Mouse (Mus musculus) MEL (cell line): ENCODE data around the gene Syt2. TPM values are rescaled to one million over a fixed set of nuclear protein-coding genes. Genes with fewer than 3 reads are reported as not detected.

ENCODE experiments used
- DNase-seq: peaks from one replicate; pipeline ENCODE4 v3.0.0; 2011; ENCODE audit warnings: low read depth, low spot score
- H3K27ac ChIP-seq: 2 replicates; pipeline ENCODE4 v1.5.1; 2012; ENCODE audit warnings: low read depth, mild to moderate bottlenecking, control low read depth, low read length, moderate library complexity; ENCODE audit not compliant: control insufficient read depth
- H3K27me3 ChIP-seq, 2 experiments: fragments of 150-350 bp in 1 of 2; sonication (generic) in 1 of 2; 2 replicates each; pipeline ENCODE4 v1.6.1; 2012; ENCODE audit warnings: low read length in 2 of 2, mild to moderate bottlenecking in 2 of 2, improper control_type of control experiment in 1 of 2, moderate library complexity in 1 of 2; ENCODE audit not compliant: insufficient read depth in 2 of 2, control insufficient read depth in 1 of 2
- H3K36me3 ChIP-seq, 2 experiments: 2 replicates each; pipeline ENCODE4 v1.6.1; 2012 to 2014; ENCODE audit warnings: low read length in 2 of 2, improper control_type of control experiment in 1 of 2, inconsistent platforms in 1 of 2, mild to moderate bottlenecking in 1 of 2; ENCODE audit not compliant: insufficient read depth in 2 of 2, control insufficient read depth in 1 of 2
- H3K4me1 ChIP-seq, 2 experiments: fragments of 150-350 bp in 1 of 2; sonication (generic) in 1 of 2; 2 replicates each; pipeline ENCODE4 v1.6.1; 2012; ENCODE audit warnings: low read length in 2 of 2, improper control_type of control experiment in 1 of 2, mild to moderate bottlenecking in 1 of 2; ENCODE audit not compliant: insufficient read depth in 2 of 2, control insufficient read depth in 1 of 2
- H3K4me3 ChIP-seq, 2 experiments: fragments of 150-350 bp in 1 of 2; sonication (generic) in 1 of 2; 2 replicates each; pipeline ENCODE4 v1.5.1; 2012; ENCODE audit warnings: low read depth in 2 of 2, low read length in 2 of 2, mild to moderate bottlenecking in 2 of 2, moderate library complexity in 2 of 2, control low read depth in 1 of 2, improper control_type of control experiment in 1 of 2; ENCODE audit not compliant: control insufficient read depth in 1 of 2, insufficient read depth in 1 of 2
- H3K79me2 ChIP-seq: 2 replicates; pipeline ENCODE4 v1.6.1; 2012; ENCODE audit warnings: mild to moderate bottlenecking, low read length, moderate library complexity; ENCODE audit not compliant: control insufficient read depth, poor library complexity, insufficient read depth
- H3K9ac ChIP-seq: 2 replicates; pipeline ENCODE4 v1.6.1; 2012; ENCODE audit warnings: low read depth, mild to moderate bottlenecking, control low read depth, low read length, moderate library complexity; ENCODE audit not compliant: control insufficient read depth, poor library complexity, severe bottlenecking
- H3K9me3 ChIP-seq: fragments of 150-350 bp; sonication (generic); replicated peaks from 2 replicates; pipeline ENCODE4 v1.6.1; 2012; ENCODE audit warnings: mild to moderate bottlenecking, low read length, improper control_type of control experiment, moderate library complexity; ENCODE audit not compliant: insufficient read depth
- BHLHE40 ChIP-seq: IDR thresholded peaks from 2 replicates; pipeline ENCODE4 v1.6.1; 2012; ENCODE audit warnings: low read depth, mild to moderate bottlenecking, inconsistent platforms, low read length, improper control_type of control experiment, borderline replicate concordance
- CHD1 ChIP-seq: IDR thresholded peaks from 2 replicates; pipeline ENCODE4 v1.6.1; 2012; ENCODE audit warnings: low read depth, mild to moderate bottlenecking, inconsistent platforms, low read length, improper control_type of control experiment
- CHD2 ChIP-seq: IDR thresholded peaks from 2 replicates; pipeline ENCODE4 v1.6.1; 2011; ENCODE audit warnings: low read length, improper control_type of control experiment
- CTCF ChIP-seq, 3 experiments: IDR thresholded peaks in 2 of 3; conservative IDR thresholded peaks in 1 of 3; 2 replicates each; pipeline ENCODE4 v1.5.1; 2011 to 2012; ENCODE audit warnings: low read length in 3 of 3, low read depth in 2 of 3, mild to moderate bottlenecking in 2 of 3, improper control_type of control experiment in 1 of 3, inconsistent platforms in 1 of 3, mixed read lengths in 1 of 3, moderate library complexity in 1 of 3; ENCODE audit not compliant: control insufficient read depth in 1 of 3, insufficient read depth in 1 of 3, poor library complexity in 1 of 3, severe bottlenecking in 1 of 3
- E2F4 ChIP-seq: IDR thresholded peaks from 2 replicates; pipeline ENCODE4 v1.6.1; 2011; ENCODE audit warnings: low read depth, low read length, improper control_type of control experiment, borderline replicate concordance
- EP300 ChIP-seq, 2 experiments: IDR thresholded peaks; 2 replicates each; pipeline ENCODE4 v1.6.1; 2011; ENCODE audit warnings: improper control_type of control experiment in 2 of 2, low read length in 2 of 2, low read depth in 1 of 2, mild to moderate bottlenecking in 1 of 2
- KAT2A ChIP-seq: conservative IDR thresholded peaks from 2 replicates; pipeline ENCODE4 v1.6.1; 2012; ENCODE audit warnings: low read depth, low read length, improper control_type of control experiment, inconsistent platforms
- MAZ ChIP-seq: IDR thresholded peaks from 2 replicates; pipeline ENCODE4 v1.6.1; 2012; ENCODE audit warnings: low read depth, mild to moderate bottlenecking, inconsistent platforms, low read length, improper control_type of control experiment
- MEF2A ChIP-seq: IDR thresholded peaks from 2 replicates; pipeline ENCODE4 v1.6.1; 2014; ENCODE audit warnings: low read depth, mild to moderate bottlenecking, inconsistent platforms, low read length, improper control_type of control experiment; ENCODE audit not compliant: poor library complexity, insufficient replicate concordance, severe bottlenecking; ENCODE audit errors: extremely low read depth
- MXI1 ChIP-seq: IDR thresholded peaks from 2 replicates; pipeline ENCODE4 v1.6.1; 2011; ENCODE audit warnings: mild to moderate bottlenecking, low read depth, low read length, improper control_type of control experiment
- MYB ChIP-seq: IDR thresholded peaks from 2 replicates; pipeline ENCODE4 v1.6.1; 2011; ENCODE audit warnings: mild to moderate bottlenecking, low read depth, low read length, improper control_type of control experiment
- NRF1 ChIP-seq: IDR thresholded peaks from 2 replicates; pipeline ENCODE4 v1.6.1; 2014; ENCODE audit warnings: low read depth, mild to moderate bottlenecking, inconsistent platforms, low read length, improper control_type of control experiment, moderate library complexity; ENCODE audit not compliant: poor library complexity, insufficient read depth, severe bottlenecking
- POLR2AphosphoS5 ChIP-seq: IDR thresholded peaks from 2 replicates; pipeline ENCODE4 v1.6.1; 2012; ENCODE audit warnings: low read depth, borderline replicate concordance, mild to moderate bottlenecking, inconsistent platforms, low read length, moderate library complexity, mixed read lengths
- RAD21 ChIP-seq: IDR thresholded peaks from 2 replicates; pipeline ENCODE4 v1.6.1; 2011; ENCODE audit warnings: mild to moderate bottlenecking, low read depth, low read length, improper control_type of control experiment
- RCOR1 ChIP-seq: IDR thresholded peaks from 2 replicates; pipeline ENCODE4 v1.6.1; 2012; ENCODE audit warnings: low read depth, mild to moderate bottlenecking, inconsistent platforms, low read length, improper control_type of control experiment
- SMC3 ChIP-seq: IDR thresholded peaks from 2 replicates; pipeline ENCODE4 v1.6.1; 2011; ENCODE audit warnings: low read depth, low read length, improper control_type of control experiment
- TBP ChIP-seq: IDR thresholded peaks from 2 replicates; pipeline ENCODE4 v1.8.0; 2011; ENCODE audit warnings: low read depth, low read length, improper control_type of control experiment
- TCF12 ChIP-seq: IDR thresholded peaks from 2 replicates; pipeline ENCODE4 v1.6.1; 2014; ENCODE audit warnings: low read depth, mild to moderate bottlenecking, inconsistent platforms, low read length, improper control_type of control experiment, moderate library complexity
- UBTF ChIP-seq: IDR thresholded peaks from 2 replicates; pipeline ENCODE4 v1.6.1; 2012; ENCODE audit warnings: low read depth, mild to moderate bottlenecking, inconsistent platforms, low read length, improper control_type of control experiment, moderate library complexity, borderline replicate concordance; ENCODE audit not compliant: insufficient read depth
- USF1 ChIP-seq: IDR thresholded peaks from 2 replicates; pipeline ENCODE4 v1.6.1; 2014; ENCODE audit warnings: low read depth, mild to moderate bottlenecking, inconsistent platforms, low read length, improper control_type of control experiment, moderate library complexity
- USF2 ChIP-seq, 2 experiments: IDR thresholded peaks; 2 replicates each; pipeline ENCODE4 v1.6.1; 2011 to 2012; ENCODE audit warnings: improper control_type of control experiment in 2 of 2, low read length in 2 of 2, borderline replicate concordance in 1 of 2, inconsistent platforms in 1 of 2, low read depth in 1 of 2, mild to moderate bottlenecking in 1 of 2; ENCODE audit not compliant: insufficient read depth in 1 of 2
- ZC3H11A ChIP-seq: IDR thresholded peaks from 2 replicates; pipeline ENCODE4 v1.6.1; 2012; ENCODE audit warnings: low read depth, mild to moderate bottlenecking, inconsistent platforms, low read length, improper control_type of control experiment
- ZMIZ1 ChIP-seq: IDR thresholded peaks from 2 replicates; pipeline ENCODE4 v1.6.1; 2012; ENCODE audit warnings: low read depth, mild to moderate bottlenecking, inconsistent platforms, low read length, improper control_type of control experiment, moderate library complexity
- polyA plus RNA-seq, 2 experiments: library from polyadenylated mRNA; stranded (reverse) in 1 of 2; unstranded in 1 of 2; fragments of >175 nt in 1 of 2; fragments of >200 nt in 1 of 2; gene quantifications; 2 replicates each; pipeline versions ENCODE4 v1.2.1 to v1.2.4; 2012; ENCODE audit warnings: low replicate concordance in 2 of 2, low read depth in 1 of 2; ENCODE audit not compliant: insufficient read length in 2 of 2, insufficient read depth in 1 of 2, missing spikeins in 1 of 2
- total RNA-seq: library from RNA; depleted of rRNA; stranded (reverse); fragments of 300-350 nt; gene quantifications from 2 replicates; pipeline ENCODE4 v1.2.3, GENCODE M21; 2012

Syt2 gene
- total and polyA plus RNA-seq, 3 experiments = 0.31 TPM; not detected in 2

DNA sequence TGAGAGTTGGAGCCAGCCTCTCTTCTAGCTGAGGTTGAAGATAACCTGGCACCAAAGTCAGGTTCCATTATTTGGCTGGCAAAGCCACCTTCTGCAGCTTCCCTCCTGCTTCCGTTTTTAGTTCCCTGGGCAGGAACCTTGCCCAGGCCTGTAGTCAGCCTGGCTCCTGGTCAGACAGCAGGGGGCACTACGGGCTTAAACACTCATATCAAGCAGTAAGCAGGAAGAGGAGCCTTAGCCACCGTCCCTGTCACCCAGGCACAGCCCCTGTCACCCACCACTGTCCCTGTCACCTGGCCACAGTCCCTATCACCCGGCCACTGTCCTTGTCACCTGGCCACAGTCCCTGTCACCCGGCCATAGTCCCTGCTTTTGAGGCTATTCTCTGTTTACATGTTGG lies 78.8 kb downstream of the Syt2 start:
- no peak overlapping the region for H3K4me3 ChIP-seq
- peaks cover 0 to 3% of the 10 kb centered on the region in 2 experiments; a peak in 1 of 4 replicates for H3K4me1 ChIP-seq
- no peaks in the 10 kb centered on the region for H3K79me2 ChIP-seq
- no peaks in the 10 kb centered on the region for H3K36me3 ChIP-seq
- no peaks in the 10 kb centered on the region; a peak in 1 of 4 replicates for H3K27me3 ChIP-seq
- no peaks in the 10 kb centered on the region for H3K9me3 ChIP-seq
- H3K9ac ChIP-seq = no peak overlapping the region
- peak; percentile 71 for DNase-seq
- H3K27ac ChIP-seq = no peak overlapping the region
- no peak for TF ChIP-seq MXI1
- TF ChIP-seq MYB = no peak
- TF ChIP-seq POLR2AphosphoS5 = no peak
- TF ChIP-seq CHD2 = no peak
- no peak for TF ChIP-seq USF2 (IDR thresholded peaks at IDR 0.05; ENCODE audit: borderline replicate concordance in 1 of 2, insufficient read depth in 1 of 2, low read depth in 1 of 2, low read length in 2 of 2)
- TF ChIP-seq RAD21 = peak; percentile 49
- no peak for TF ChIP-seq ZMIZ1
- peak; percentile 55 for TF ChIP-seq SMC3
- no peak for TF ChIP-seq ZC3H11A
- no peak for TF ChIP-seq TCF12
- no peak for TF ChIP-seq BHLHE40
- TF ChIP-seq KAT2A = no peak
- peak; percentile 7 to 55 (median 45); a peak in 4 of 6 replicates for TF ChIP-seq CTCF (IDR thresholded peaks at IDR 0.05 in 2 of 3, conservative IDR thresholded peaks at IDR 0.05 in 1 of 3; ENCODE audit: control insufficient read depth in 1 of 3, insufficient read depth in 1 of 3, low read depth in 2 of 3, low read length in 3 of 3, poor library complexity in 1 of 3, severe bottlenecking in 1 of 3)
- TF ChIP-seq USF1 = no peak
- no peak for TF ChIP-seq EP300 (IDR thresholded peaks at IDR 0.05; ENCODE audit: low read depth in 1 of 2, low read length in 2 of 2)
- no peak for TF ChIP-seq NRF1
- TF ChIP-seq TBP = no peak
- TF ChIP-seq RCOR1 = no peak
- TF ChIP-seq MAZ = no peak
- no peak for TF ChIP-seq E2F4
- no peak for TF ChIP-seq CHD1
- TF ChIP-seq MEF2A = no peak
- no peak for TF ChIP-seq UBTF
